Mouse (Mus musculus): ENCODE results near the gene Agtrap.

DNA sequence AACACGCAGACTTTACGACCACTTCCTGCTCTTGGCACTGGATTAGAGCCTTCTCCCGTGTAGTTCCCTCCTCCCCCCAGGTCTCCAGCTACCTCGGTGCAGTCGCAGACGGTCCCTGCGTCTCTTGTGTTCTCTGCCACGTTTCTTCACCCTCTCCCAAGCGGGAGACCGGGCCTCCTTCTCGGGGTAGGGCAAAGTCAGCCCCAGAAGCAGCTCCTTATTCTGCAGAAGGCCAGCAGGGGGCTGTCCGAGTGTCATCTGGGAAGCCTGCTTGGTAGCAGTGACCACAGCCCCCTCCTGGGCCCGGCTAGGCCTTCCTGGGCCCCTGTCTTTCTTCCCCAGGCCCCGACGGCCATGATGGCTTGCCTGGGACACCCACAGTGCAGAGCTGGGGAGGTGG lies 27.6 kb upstream of the Agtrap start:
- TF ChIP-seq GATA1 (IDR thresholded peaks at IDR 0.05; ENCODE audit: borderline replicate concordance, low read length) (no peak), FLI1 (IDR thresholded peaks at IDR 0.05; ENCODE audit: low read length) (no peak)
